Mouse (Mus musculus): ENCODE results near the gene Lce1g. TPM values are rescaled to one million over a fixed set of nuclear protein-coding genes. Genes with fewer than 3 reads are reported as not detected.

Lce1g gene
- polyA plus RNA-seq, 1 experiment from 2014 or later, result not detected

- H3K27me3 ChIP-seq (replicated peaks; ENCODE audit: control insufficient read depth, insufficient read depth, low read length), result no peaks in the 10 kb centered on the region
- WGBS, result 87% methylated on average over 2 of the region's 2 CpGs
- no peak within 1 kb of the TSS for H3K4me2 ChIP-seq (ENCODE audit: low read depth, low read length)
- no peak within 1 kb of the TSS for H3K4me3 ChIP-seq (ENCODE audit: low read length)
- H3K36me3 ChIP-seq (ENCODE audit: control insufficient read depth, insufficient read depth, low read length), result no peaks in the 10 kb centered on the region
- no peaks in the 10 kb centered on the region for H3K9me3 ChIP-seq (ENCODE audit: control insufficient read depth, low read length)
- ATAC-seq, result no peak
- no peaks in the 10 kb centered on the region for H3K4me1 ChIP-seq (ENCODE audit: control insufficient read depth, insufficient read depth, low read length)
- H3K9ac ChIP-seq (ENCODE audit: low read depth, low read length), result no peak within 1 kb of the TSS
- H3K27ac ChIP-seq (ENCODE audit: low read length), result no peak within 1 kb of the TSS
Observed at GRCm38 (mm10) chr3:92708974-92709373, 43.2 kb downstream of the Lce1g start, which contains the start of gene Lce1e. Gene Lce1e, minus strand, starts transcription at chr3:92709074.

Other genes starting within 250 kb of the Lce1g start
- gene 2310046K23Rik, start 217.8 kb downstream of the Lce1g start, polyA plus RNA-seq (2015; fragmentation: Nextera tagmentation; extraction: Ambion mirVana), result not detected in 2 replicates
- gene Ivl, start 178.6 kb downstream of the Lce1g start, polyA plus RNA-seq (2015; fragmentation: Nextera tagmentation; extraction: Ambion mirVana), result 0.13 TPM in 1 of 2 replicates, not detected in the other
- 10.9 and 18.8 TPM in 2 replicates for gene Smcp, start 163.3 kb downstream of the Lce1g start, polyA plus RNA-seq (2015; fragmentation: Nextera tagmentation; extraction: Ambion mirVana)
- gene 2210017I01Rik, start 144.8 kb downstream of the Lce1g start, polyA plus RNA-seq (2015; fragmentation: Nextera tagmentation; extraction: Ambion mirVana), result not detected in 2 replicates
- gene Lce6a, start 130.7 kb downstream of the Lce1g start, polyA plus RNA-seq (2015; fragmentation: Nextera tagmentation; extraction: Ambion mirVana), result not detected in 2 replicates
- gene Lce1a1, start 104.0 kb downstream of the Lce1g start, polyA plus RNA-seq (2015; fragmentation: Nextera tagmentation; extraction: Ambion mirVana), result not detected in 2 replicates
- gene Lce1b, start 95.4 kb downstream of the Lce1g start, polyA plus RNA-seq (2015; fragmentation: Nextera tagmentation; extraction: Ambion mirVana), result not detected in 2 replicates
- gene Lce1a2, start 82.0 kb downstream of the Lce1g start, polyA plus RNA-seq (2015; fragmentation: Nextera tagmentation; extraction: Ambion mirVana), result not detected in 2 replicates
- not detected in 2 replicates for gene Lce1c, start 73.1 kb downstream of the Lce1g start, polyA plus RNA-seq (2015; fragmentation: Nextera tagmentation; extraction: Ambion mirVana)
- not detected in 2 replicates for gene Lce1d, start 65.1 kb downstream of the Lce1g start, polyA plus RNA-seq (2015; fragmentation: Nextera tagmentation; extraction: Ambion mirVana)
- gene Lce1e, start 43.3 kb downstream of the Lce1g start, polyA plus RNA-seq (2015; fragmentation: Nextera tagmentation; extraction: Ambion mirVana), result not detected in 2 replicates
- not detected in 2 replicates for gene Lce1f, start 32.0 kb downstream of the Lce1g start, polyA plus RNA-seq (2015; fragmentation: Nextera tagmentation; extraction: Ambion mirVana)
- gene Gm38119, start 13.2 kb downstream of the Lce1g start, polyA plus RNA-seq (2015; fragmentation: Nextera tagmentation; extraction: Ambion mirVana), result not detected in 2 replicates
- not detected in 2 replicates for gene Lce1h, start 12.7 kb upstream of the Lce1g start, polyA plus RNA-seq (2015; fragmentation: Nextera tagmentation; extraction: Ambion mirVana)
- gene Lce1i, start 26.6 kb upstream of the Lce1g start, polyA plus RNA-seq (2015; fragmentation: Nextera tagmentation; extraction: Ambion mirVana), result not detected in 2 replicates
- not detected in 2 replicates for gene Lce1j, start 38.2 kb upstream of the Lce1g start, polyA plus RNA-seq (2015; fragmentation: Nextera tagmentation; extraction: Ambion mirVana)
- gene Lce1k, start 55.6 kb upstream of the Lce1g start, polyA plus RNA-seq (2015; fragmentation: Nextera tagmentation; extraction: Ambion mirVana), result not detected in 2 replicates
- gene Kprp, start 74.9 kb upstream of the Lce1g start, polyA plus RNA-seq (2015; fragmentation: Nextera tagmentation; extraction: Ambion mirVana), result not detected in 2 replicates
- gene Lce1l, start 98.9 kb upstream of the Lce1g start, polyA plus RNA-seq (2015; fragmentation: Nextera tagmentation; extraction: Ambion mirVana), result not detected in 2 replicates
- gene 2310050C09Rik, start 117.9 kb upstream of the Lce1g start, polyA plus RNA-seq (2015; fragmentation: Nextera tagmentation; extraction: Ambion mirVana), result not detected in 2 replicates
- gene Lce3a, start 173.9 kb upstream of the Lce1g start, polyA plus RNA-seq (2015; fragmentation: Nextera tagmentation; extraction: Ambion mirVana), result not detected in 2 replicates
- gene Lce3b, start 180.6 kb upstream of the Lce1g start, polyA plus RNA-seq (2015; fragmentation: Nextera tagmentation; extraction: Ambion mirVana), result not detected in 2 replicates
- not detected in 2 replicates for gene Lce3c, start 192.1 kb upstream of the Lce1g start, polyA plus RNA-seq (2015; fragmentation: Nextera tagmentation; extraction: Ambion mirVana)
- not detected in 2 replicates for gene Lce3d, start 205.1 kb upstream of the Lce1g start, polyA plus RNA-seq (2015; fragmentation: Nextera tagmentation; extraction: Ambion mirVana)
- not detected in 2 replicates for gene Lce3e, start 214.7 kb upstream of the Lce1g start, polyA plus RNA-seq (2015; fragmentation: Nextera tagmentation; extraction: Ambion mirVana)
- not detected in 2 replicates for gene Lce3f, start 239.9 kb upstream of the Lce1g start, polyA plus RNA-seq (2015; fragmentation: Nextera tagmentation; extraction: Ambion mirVana)